Mouse (Mus musculus) frontal cortex, postnatal 25 days (tissue): ENCODE measurements around the gene BC051665.

ENCODE experiments used
- DNase-seq, 2 experiments: peaks; one replicate each; pipeline ENCODE4 v3.0.0; 2022; ENCODE audit warnings: low spot score in 2 of 2

Gene BC051665

GRCm38 (mm10) chr13:60743381-60744077 is 42.6 kb downstream of the BC051665 start:
- no peak for DNase-seq

- DNase-seq = no peak
Observed at GRCm38 (mm10) chr13:60742611-60743010, 43.6 kb downstream of the BC051665 start.

- no peak for DNase-seq
Observed at GRCm38 (mm10) chr13:60740248-60740647, 45.9 kb downstream of the BC051665 start.

GRCm38 (mm10) chr13:60738429-60738828 is 47.7 kb downstream of the BC051665 start:
- DNase-seq = peak; percentile 52 to 58

- DNase-seq = no peak
Observed at GRCm38 (mm10) chr13:60737632-60738324, 48.4 kb downstream of the BC051665 start.

GRCm38 (mm10) chr13:60736421-60737105 is 49.6 kb downstream of the BC051665 start:
- no peak for DNase-seq

GRCm38 (mm10) chr13:60735306-60735705 is 50.9 kb downstream of the BC051665 start:
- no peak for DNase-seq
